Mouse (Mus musculus) mammary gland, adult 2 months (tissue): ENCODE data around the gene Nmu. TPM values are rescaled to one million over a fixed set of nuclear protein-coding genes. Genes with fewer than 3 reads are reported as not detected.

Experiments
- polyA plus RNA-seq: library from polyadenylated mRNA; depleted of rRNA; stranded (reverse); fragments of >200 nt; gene quantifications from 2 replicates; pipeline ENCODE4 v1.2.3, GENCODE M21; 2012; ENCODE audit warnings: low replicate concordance; rRNA removed

Gene Nmu
- polyA plus RNA-seq, result not detected in 2 replicates

DNA sequence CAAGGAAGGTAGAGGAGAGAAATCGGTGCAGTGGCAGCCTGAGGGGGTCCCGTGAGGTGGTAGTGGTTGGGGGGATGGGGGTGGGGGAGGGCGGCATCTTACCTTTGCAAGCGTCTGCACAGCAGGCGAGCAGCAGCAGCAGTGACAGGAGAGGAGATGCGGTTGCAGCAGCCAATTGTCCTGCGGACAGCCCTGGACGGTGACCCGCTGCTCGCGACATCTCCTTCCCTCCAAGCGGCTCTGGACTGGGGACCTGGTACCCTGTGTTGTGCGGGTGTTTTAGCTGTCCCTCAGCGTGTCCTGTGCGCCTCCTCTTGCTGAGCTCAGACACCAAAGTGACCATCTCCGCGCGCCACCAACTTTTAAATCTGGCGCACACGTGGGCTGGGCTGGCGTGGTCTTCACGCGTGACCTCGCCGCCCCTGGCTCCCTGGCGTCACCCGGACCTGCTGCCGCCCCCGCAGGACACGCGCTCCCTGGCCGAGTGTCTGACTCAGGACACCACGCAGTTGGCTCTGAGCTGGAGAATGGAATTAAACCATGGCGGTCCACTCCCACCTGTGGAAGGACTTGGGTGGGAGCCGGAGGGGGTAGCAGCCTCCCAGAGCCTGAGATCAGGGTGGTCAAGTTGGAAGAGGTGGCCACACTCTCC, at the start of gene Nmu:
Gene Nmu, minus strand, starts transcription at position 336 of the 652 bp plus-strand sequence.

DNA sequence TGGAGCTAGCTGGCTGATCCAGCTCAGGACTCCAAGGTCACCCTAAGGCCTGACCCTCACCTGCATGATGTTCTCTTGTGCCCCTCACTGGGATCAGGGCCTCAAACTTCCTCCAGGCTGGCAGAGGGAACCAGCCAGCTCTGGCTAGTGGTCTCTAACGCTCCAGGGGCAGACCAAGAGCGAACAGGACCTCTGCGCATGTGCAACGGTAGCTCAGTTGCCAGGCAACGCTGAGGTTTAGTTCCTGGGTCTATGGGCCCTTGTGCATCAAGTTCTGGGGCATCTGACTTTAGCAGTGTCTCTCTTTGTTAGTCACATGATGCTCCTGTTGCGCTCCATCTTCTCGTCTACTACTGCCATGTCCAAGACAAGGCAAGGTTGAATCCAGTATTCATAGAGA, 32.6 kb downstream of the Nmu start, which contains the start of gene Pdcl2:
Gene Pdcl2, minus strand, starts transcription at position 204 of the 400 bp plus-strand sequence.

DNA sequence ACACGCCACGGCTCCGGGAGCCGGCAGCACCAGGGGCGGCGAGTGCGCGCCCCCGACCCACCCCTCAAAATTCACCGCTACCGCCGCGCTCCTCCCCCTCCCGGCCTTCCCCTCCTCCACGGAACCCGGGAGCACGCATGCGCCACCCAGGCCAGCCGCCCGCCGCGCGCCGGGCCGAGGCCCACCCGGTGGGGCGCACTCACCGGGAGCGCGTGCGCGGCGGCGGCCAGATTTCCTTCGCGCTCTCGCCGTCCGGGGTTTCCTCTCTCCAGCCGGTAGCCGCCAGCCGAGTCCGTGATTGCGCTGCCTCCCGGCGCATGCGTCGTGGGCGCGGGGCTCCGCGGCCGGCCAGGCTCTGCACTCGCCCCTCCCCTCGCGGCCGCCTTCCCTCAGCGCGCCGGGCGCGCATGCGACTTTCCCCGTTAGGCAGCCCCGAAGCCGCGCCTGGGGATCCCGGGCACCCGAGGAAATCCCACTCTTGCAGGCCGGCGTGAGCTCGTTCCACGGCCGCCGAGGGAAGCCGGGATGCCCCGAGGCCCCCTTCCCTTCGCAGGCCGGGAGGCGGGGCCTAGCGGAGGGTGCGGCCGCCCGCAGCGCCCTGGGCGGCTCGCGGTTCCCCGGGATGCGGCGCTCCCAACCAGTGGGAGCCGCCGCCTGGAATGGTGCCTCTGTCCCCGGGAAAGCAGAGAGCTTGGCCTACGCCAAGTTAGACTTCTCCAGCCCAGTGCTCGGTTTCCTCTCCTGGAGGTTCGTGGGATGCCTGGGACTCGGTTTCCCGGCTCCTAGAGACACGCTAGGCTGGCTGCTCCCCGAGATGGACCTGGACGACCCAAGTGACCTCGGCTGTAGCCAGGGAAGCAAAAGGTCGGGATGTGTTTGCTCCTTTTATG, 58.9 kb downstream of the Nmu start, which contains the start of gene Clock:
Gene Clock, minus strand, starts transcription at position 341 of the 890 bp plus-strand sequence.

Other genes with a start within 250 kb of the Nmu start
- gene Srd5a3, start 223.5 kb downstream of the Nmu start, polyA plus RNA-seq, result 51.0 and 265 TPM in 2 replicates
- 37.8 and 106 TPM in 2 replicates for gene Tmem165, start 179.9 kb downstream of the Nmu start, polyA plus RNA-seq
- 12.5 and 23.7 TPM in 2 replicates for gene Clock, start 59.0 kb downstream of the Nmu start, polyA plus RNA-seq
- not detected in 2 replicates for gene Pdcl2, start 32.6 kb downstream of the Nmu start, polyA plus RNA-seq
- gene Gm7271, start 120.3 kb upstream of the Nmu start, polyA plus RNA-seq, result 0.24 TPM in 1 of 2 replicates, not detected in the other
- 18.3 and 19.3 TPM in 2 replicates for gene Exoc1, start 165.5 kb upstream of the Nmu start, polyA plus RNA-seq
- 0.98 and 1.2 TPM in 2 replicates for gene Cep135, start 224.9 kb upstream of the Nmu start, polyA plus RNA-seq